Mouse (Mus musculus) G1E (cell line): ENCODE results near the gene Thsd7a. TPM values are rescaled to one million over a fixed set of nuclear protein-coding genes. Genes with fewer than 3 reads are reported as not detected.
A peak's percentile ranks its signal among the peaks of the same experiment; 100 is the strongest.

Experiments used
- ATAC-seq: 2 replicates; pipeline ENCODE4 v1.8.0; 2016; ENCODE audit warnings: mild to moderate bottlenecking; ENCODE audit not compliant: insufficient number of reproducible peaks, poor library complexity, low FRiP score, severe bottlenecking; ENCODE audit errors: extremely low read depth
- DNase-seq: peaks from one replicate; pipeline ENCODE4 v3.0.0; 2012; ENCODE audit warnings: low spot score
- H3K27me3 ChIP-seq: 2 replicates; pipeline ENCODE4 v1.6.1; 2012; ENCODE audit warnings: mild to moderate bottlenecking, low read length, inconsistent platforms; ENCODE audit not compliant: insufficient read depth
- H3K36me3 ChIP-seq: replicated peaks from 2 replicates; pipeline ENCODE3; 2012; ENCODE audit warnings: mild to moderate bottlenecking, inconsistent platforms
- H3K4me1 ChIP-seq: 2 replicates; pipeline ENCODE4 v1.6.1; 2012; ENCODE audit warnings: low read depth, low read length, inconsistent platforms, mixed read lengths; ENCODE audit not compliant: insufficient read depth
- H3K4me3 ChIP-seq: 2 replicates; pipeline ENCODE4 v1.5.1; 2012; ENCODE audit warnings: low read depth, mild to moderate bottlenecking, inconsistent platforms, low read length, moderate library complexity, mixed read lengths
- H3K9me3 ChIP-seq: replicated peaks from 2 replicates; pipeline ENCODE4 v1.6.1; 2012; ENCODE audit warnings: inconsistent platforms
- CTCF ChIP-seq: IDR thresholded peaks from 2 replicates; pipeline ENCODE4 v1.5.1; 2012; ENCODE audit warnings: low read depth, low read length, inconsistent platforms, mixed read lengths
- GATA1 ChIP-seq: IDR thresholded peaks from 2 replicates; pipeline ENCODE4 v1.6.1; 2012; ENCODE audit warnings: borderline replicate concordance, low read length, inconsistent platforms, mixed read lengths
- GATA2 ChIP-seq: IDR thresholded peaks from 2 replicates; pipeline ENCODE4 v1.6.1; 2012; ENCODE audit warnings: low read depth, low read length, inconsistent platforms, borderline replicate concordance
- POLR2AphosphoS5 ChIP-seq: IDR thresholded peaks from 2 replicates; pipeline ENCODE4 v1.6.1; 2012; ENCODE audit warnings: low read depth, low read length, inconsistent platforms; ENCODE audit not compliant: insufficient replicate concordance
- TAL1 ChIP-seq: conservative IDR thresholded peaks from 2 replicates; pipeline ENCODE4 v1.6.1; 2012; ENCODE audit warnings: low read depth, low read length, inconsistent platforms, mixed read lengths
- polyA plus RNA-seq: library from polyadenylated mRNA; stranded (reverse); fragments of >175 nt; gene quantifications from 2 replicates; pipeline ENCODE4 v1.2.3, GENCODE M21; 2012
- total RNA-seq, 2 experiments: library from RNA; stranded (forward) in 1 of 2; stranded (reverse) in 1 of 2; fragments of 200-1000 nt in 1 of 2; fragments of >200 nt in 1 of 2; fragmentation: Nextera tagmentation in 1 of 2; gene quantifications; 2 replicates each; pipeline ENCODE4 v1.2.3; 2014 to 2017

Gene Thsd7a
- total and polyA plus RNA-seq, 3 experiments, result 0.10 to 0.11 TPM; not detected in 1

DNA sequence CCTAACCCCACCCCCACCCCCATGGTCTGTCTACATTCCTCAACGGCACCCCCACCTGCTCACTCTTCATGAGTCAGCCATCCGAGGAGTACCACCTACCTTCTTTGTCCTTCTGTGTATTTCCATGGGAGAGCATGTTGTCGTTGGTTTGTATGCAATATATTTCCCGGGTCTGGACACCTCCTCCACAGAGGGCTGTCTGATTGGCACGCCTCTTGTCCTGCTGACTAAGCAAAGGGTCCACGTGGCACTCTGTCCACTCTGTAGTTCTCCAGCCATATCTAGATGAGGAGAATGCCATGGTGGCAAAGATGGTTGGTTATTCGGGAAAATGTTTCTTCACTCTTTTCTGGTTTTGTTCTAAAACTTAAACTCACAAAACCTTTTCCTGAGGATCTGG lies 248.3 kb downstream of the Thsd7a start:
- TF ChIP-seq TAL1 (no peak), GATA2 (no peak), CTCF (no peak), GATA1 (no peak), POLR2AphosphoS5 (no peak)
- DNase-seq (no peak), ATAC-seq (no peak)
- Histone ChIP-seq H3K36me3 (no peaks in the 10 kb centered on the region), H3K9me3 (no peaks in the 10 kb centered on the region), H3K4me1 (no peaks in the 10 kb centered on the region; the same call in 1 of the 2 replicates), H3K4me3 (no peak overlapping the region), H3K27me3 (no peaks in the 10 kb centered on the region)

DNA sequence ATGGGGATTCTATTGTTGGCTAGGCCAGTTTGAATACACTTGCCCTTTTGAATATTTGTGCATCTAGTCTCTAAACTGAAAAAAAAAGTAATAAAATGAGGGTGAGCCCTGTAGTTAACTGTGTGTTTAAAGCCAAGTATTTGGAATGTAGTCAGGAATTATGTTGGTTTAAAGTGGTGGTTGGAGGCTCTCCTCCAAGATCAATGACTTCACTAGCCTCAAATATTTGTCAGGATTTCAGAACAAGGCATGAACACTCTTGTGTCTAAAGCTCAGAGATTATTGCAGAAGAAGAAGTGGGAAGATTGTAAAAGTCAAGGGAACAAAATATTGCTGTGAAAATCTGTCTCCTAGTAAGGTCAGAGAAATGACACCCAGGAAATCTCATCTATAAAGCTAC lies 249.3 kb downstream of the Thsd7a start:
- ATAC-seq (no peak), DNase-seq (no peak)
- Histone ChIP-seq H3K4me1 (no peaks in the 10 kb centered on the region; the same call in 1 of the 2 replicates), H3K27me3 (no peaks in the 10 kb centered on the region), H3K9me3 (no peaks in the 10 kb centered on the region), H3K4me3 (no peak overlapping the region), H3K36me3 (no peaks in the 10 kb centered on the region)
- TF ChIP-seq POLR2AphosphoS5 (no peak), GATA1 (no peak), CTCF (no peak), GATA2 (no peak), TAL1 (no peak)

GRCm38 (mm10) chr6:12493571-12493970 lies 255.6 kb downstream of the Thsd7a start:
- Histone ChIP-seq H3K27me3 (no peaks in the 10 kb centered on the region), H3K36me3 (no peaks in the 10 kb centered on the region), H3K9me3 (no peaks in the 10 kb centered on the region), H3K4me1 (peaks cover 4% of the 10 kb centered on the region), H3K4me3 (no peak overlapping the region)
- ATAC-seq (peak; percentile 15; the same call in 1 of the 2 replicates), DNase-seq (no peak)
- TF ChIP-seq POLR2AphosphoS5 (no peak), GATA2 (no peak), TAL1 (no peak), CTCF (no peak), GATA1 (no peak)

DNA sequence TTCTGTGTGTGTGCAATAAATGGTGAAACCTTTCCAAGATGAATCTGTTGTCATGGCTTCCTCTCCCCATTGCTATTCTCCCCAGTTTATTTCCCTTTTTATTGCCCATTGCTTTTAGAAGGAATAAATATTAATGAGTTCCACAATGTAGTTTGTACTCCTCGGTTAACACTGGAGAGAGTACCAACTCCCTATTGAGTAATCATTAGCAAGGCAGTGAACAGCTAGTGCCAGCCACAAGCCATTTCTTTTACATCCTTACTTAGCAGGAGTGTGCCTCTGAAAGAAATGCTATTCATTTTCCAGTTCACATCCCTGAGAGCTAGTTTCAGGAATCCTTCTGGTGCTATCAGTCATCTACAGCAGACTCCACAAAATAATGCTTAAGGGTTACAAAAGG lies 260.3 kb downstream of the Thsd7a start:
- H3K9me3 ChIP-seq, result no peaks in the 10 kb centered on the region
- DNase-seq (no peak), ATAC-seq (no peak)
- H3K36me3 ChIP-seq, result no peaks in the 10 kb centered on the region
- H3K4me1 ChIP-seq, result peaks cover 4% of the 10 kb centered on the region
- H3K27me3 ChIP-seq, result no peaks in the 10 kb centered on the region
- TF ChIP-seq POLR2AphosphoS5 (no peak), GATA1 (no peak), TAL1 (no peak), CTCF (no peak), GATA2 (no peak)
- H3K4me3 ChIP-seq, result no peak overlapping the region

DNA sequence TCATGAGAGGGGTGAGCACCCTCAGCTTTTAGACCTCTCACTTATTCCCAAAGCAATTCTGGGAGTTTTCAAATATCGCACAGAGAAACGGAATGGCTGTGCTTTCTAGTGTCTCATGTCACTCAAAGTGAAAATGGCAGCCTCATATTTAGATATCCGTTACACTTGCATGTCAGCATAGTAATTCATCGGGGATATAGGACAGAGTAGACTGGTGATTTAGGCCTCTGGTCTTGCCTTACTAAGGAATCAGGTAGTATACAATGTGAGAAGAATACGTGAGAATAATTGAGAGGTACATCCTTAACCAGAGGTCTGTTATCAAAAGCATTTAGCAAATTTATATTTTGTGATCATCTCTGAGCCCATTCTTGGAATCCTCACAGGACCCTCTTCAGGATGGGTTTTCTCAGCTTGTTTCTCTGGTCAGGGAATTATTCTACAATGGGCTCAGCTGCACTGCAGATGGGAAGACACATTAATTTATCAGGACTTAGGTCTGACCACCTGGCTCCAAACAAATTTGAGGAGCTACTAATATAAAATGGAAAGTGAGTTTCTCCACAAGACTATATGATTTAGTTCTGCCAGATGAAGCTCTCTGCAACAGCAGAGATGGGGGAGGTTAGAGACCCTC lies 267.6 kb downstream of the Thsd7a start:
- Histone ChIP-seq H3K36me3 (no peaks in the 10 kb centered on the region), H3K4me3 (no peak overlapping the region), H3K4me1 (no peaks in the 10 kb centered on the region), H3K9me3 (no peaks in the 10 kb centered on the region), H3K27me3 (no peaks in the 10 kb centered on the region)
- no peak for TF ChIP-seq GATA2
- TF ChIP-seq GATA1, result no peak
- no peak for TF ChIP-seq CTCF
- no peak for TF ChIP-seq TAL1
- no peak for TF ChIP-seq POLR2AphosphoS5
- DNase-seq (no peak), ATAC-seq (no peak)

GRCm38 (mm10) chr6:12478359-12478758 lies 270.9 kb downstream of the Thsd7a start:
- no peak for DNase-seq
- Histone ChIP-seq H3K4me3 (no peak overlapping the region), H3K27me3 (no peaks in the 10 kb centered on the region), H3K9me3 (no peaks in the 10 kb centered on the region), H3K4me1 (no peaks in the 10 kb centered on the region), H3K36me3 (no peaks in the 10 kb centered on the region)
- TF ChIP-seq GATA2, result no peak
- TF ChIP-seq POLR2AphosphoS5, result no peak
- TF ChIP-seq TAL1, result no peak
- TF ChIP-seq GATA1, result no peak
- no peak for TF ChIP-seq CTCF
- no peak for ATAC-seq

DNA sequence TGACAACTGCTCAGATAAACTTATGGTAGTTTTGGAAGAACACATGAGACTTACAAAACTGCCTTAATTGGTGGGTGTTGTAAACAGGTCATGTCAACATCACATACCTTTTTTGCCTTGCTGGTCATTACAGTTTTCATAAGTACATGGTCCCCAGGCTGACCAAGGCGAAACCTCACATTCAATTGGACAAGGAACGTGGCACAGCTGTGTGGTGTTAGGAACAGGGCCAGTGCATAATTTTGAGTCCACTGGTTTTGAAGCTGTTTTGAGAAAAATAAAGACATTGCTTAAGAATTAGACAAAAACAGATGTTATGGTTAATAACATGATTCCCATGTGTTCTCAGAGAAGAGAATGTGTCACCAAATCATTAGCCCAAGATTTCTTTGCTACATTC lies 278.3 kb downstream of the Thsd7a start:
- Histone ChIP-seq H3K9me3 (no peaks in the 10 kb centered on the region), H3K36me3 (no peaks in the 10 kb centered on the region), H3K4me1 (no peaks in the 10 kb centered on the region), H3K27me3 (no peaks in the 10 kb centered on the region), H3K4me3 (no peak overlapping the region)
- DNase-seq, result no peak
- ATAC-seq, result no peak
- no peak for TF ChIP-seq CTCF
- TF ChIP-seq POLR2AphosphoS5, result no peak
- TF ChIP-seq GATA1, result no peak
- TF ChIP-seq TAL1, result no peak
- no peak for TF ChIP-seq GATA2
